Mouse (Mus musculus) ES-E14 (cell line): ENCODE results near the gene Impdh1. TPM values are rescaled to one million over a fixed set of nuclear protein-coding genes. Genes with fewer than 3 reads are reported as not detected.

ENCODE experiments used
- DNase-seq: peaks from one replicate; pipeline ENCODE4 v3.0.0-alpha.2; 2013; ENCODE audit warnings: low read depth, low spot score
- H3K27ac ChIP-seq: 2 replicates; pipeline ENCODE4 v1.5.1; 2012; ENCODE audit warnings: low read depth, mild to moderate bottlenecking, low read length, moderate library complexity, mixed read lengths; ENCODE audit not compliant: poor library complexity, insufficient read depth, severe bottlenecking
- H3K36me3 ChIP-seq: 2 replicates; pipeline ENCODE4 v1.6.1; 2012; ENCODE audit warnings: mild to moderate bottlenecking, low read length, moderate library complexity, mixed read lengths; ENCODE audit not compliant: control insufficient read depth, poor library complexity, insufficient read depth, severe bottlenecking
- H3K4me1 ChIP-seq, 2 experiments: fragments of 150-350 bp in 1 of 2; sonication (generic) in 1 of 2; 2 replicates each; pipeline ENCODE4 v1.6.1; 2012; ENCODE audit warnings: low read length in 2 of 2, mild to moderate bottlenecking in 1 of 2, mixed read lengths in 1 of 2; ENCODE audit not compliant: control insufficient read depth in 2 of 2, insufficient read depth in 2 of 2, poor library complexity in 1 of 2
- H3K4me3 ChIP-seq, 2 experiments: fragments of 150-350 bp in 1 of 2; sonication (generic) in 1 of 2; 2 replicates each; pipeline ENCODE4 v1.5.1; 2012; ENCODE audit warnings: low read length in 2 of 2, low read depth in 1 of 2, mild to moderate bottlenecking in 1 of 2, mixed read lengths in 1 of 2; ENCODE audit not compliant: insufficient read depth in 1 of 2, poor library complexity in 1 of 2, severe bottlenecking in 1 of 2
- H3K9ac ChIP-seq: 2 replicates; pipeline ENCODE4 v1.6.1; 2012; ENCODE audit warnings: low read depth, mild to moderate bottlenecking, low read length, mixed read lengths; ENCODE audit not compliant: poor library complexity, insufficient read depth, severe bottlenecking
- H3K9me3 ChIP-seq: fragments of 150-350 bp; sonication (generic); 2 replicates; pipeline ENCODE4 v1.6.1; 2012; ENCODE audit warnings: low read depth, mild to moderate bottlenecking, low read length; ENCODE audit not compliant: control insufficient read depth, insufficient read depth
- CHD2 ChIP-seq: IDR thresholded peaks from 2 replicates; pipeline ENCODE4 v1.6.1; 2014; ENCODE audit warnings: mild to moderate bottlenecking, low read depth, low read length, inconsistent platforms
- HCFC1 ChIP-seq: IDR thresholded peaks from 2 replicates; pipeline ENCODE4 v1.6.1; 2012; ENCODE audit warnings: low read length, inconsistent platforms, borderline replicate concordance; ENCODE audit not compliant: insufficient read depth
- MAFK ChIP-seq: IDR thresholded peaks from 2 replicates; pipeline ENCODE4 v1.6.1; 2014; ENCODE audit warnings: mild to moderate bottlenecking, low read depth, low read length, inconsistent platforms; ENCODE audit not compliant: insufficient read depth
- ZC3H11A ChIP-seq: IDR thresholded peaks from 2 replicates; pipeline ENCODE4 v1.6.1; 2012; ENCODE audit warnings: low read depth, mild to moderate bottlenecking, inconsistent platforms, low read length, borderline replicate concordance
- ZNF384 ChIP-seq: IDR thresholded peaks from 2 replicates; pipeline ENCODE4 v1.6.1; 2012; ENCODE audit warnings: low read depth, low read length, inconsistent platforms
- in situ Hi-C, 2 experiments: fragments of 600-800 bp; cut with MboI; formaldehyde crosslinking; loops; one replicate each; pipeline ENCODE4 v1.15.1; 2025; ENCODE audit warnings: low sequenced_read_pairs in 2 of 2, inconsistent platforms in 1 of 2; ENCODE audit not compliant: unreplicated experiment in 2 of 2
- total RNA-seq: library from RNA; depleted of rRNA; stranded (reverse); fragments of 300-350 nt; gene quantifications from 2 replicates; pipeline ENCODE4 v1.2.3, GENCODE M21; 2012

Impdh1 gene
- total RNA-seq, 1 experiment: 29.7 TPM

DNA sequence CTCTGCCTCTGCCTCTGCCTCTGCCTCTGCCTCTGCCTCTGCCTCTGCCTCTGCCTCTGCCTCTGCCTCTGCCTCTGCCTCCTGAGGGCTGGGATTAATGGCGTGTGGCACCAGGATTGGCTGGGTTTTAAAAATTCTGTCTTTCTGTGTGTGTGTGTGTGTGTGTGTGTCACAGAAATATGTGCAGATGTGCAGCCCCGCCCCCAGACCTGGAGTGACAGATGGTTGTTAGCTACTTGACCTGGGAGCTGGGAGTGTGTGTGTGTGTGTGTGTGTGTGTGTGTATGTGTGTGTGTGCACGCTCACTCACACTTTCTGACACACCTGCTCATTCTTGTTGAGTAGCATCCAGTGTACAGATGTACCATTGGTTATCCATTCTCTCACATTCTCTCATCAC is 17.5 kb upstream of the Impdh1 start:
- in situ Hi-C loops: no loop called here
- H3K36me3 ChIP-seq: no peaks in the 10 kb centered on the region
- no peaks in the 10 kb centered on the region for H3K9me3 ChIP-seq
- TF ChIP-seq CHD2 (no peak), ZC3H11A (no peak), MAFK (no peak), HCFC1 (no peak), ZNF384 (no peak)
- no peak overlapping the region for H3K9ac ChIP-seq
- H3K4me3 ChIP-seq: no peak overlapping the region
- peaks cover 0 to 5% of the 10 kb centered on the region in 2 experiments; a peak in 1 of 4 replicates for H3K4me1 ChIP-seq
- no peak for DNase-seq
- H3K27ac ChIP-seq: no peak overlapping the region

DNA sequence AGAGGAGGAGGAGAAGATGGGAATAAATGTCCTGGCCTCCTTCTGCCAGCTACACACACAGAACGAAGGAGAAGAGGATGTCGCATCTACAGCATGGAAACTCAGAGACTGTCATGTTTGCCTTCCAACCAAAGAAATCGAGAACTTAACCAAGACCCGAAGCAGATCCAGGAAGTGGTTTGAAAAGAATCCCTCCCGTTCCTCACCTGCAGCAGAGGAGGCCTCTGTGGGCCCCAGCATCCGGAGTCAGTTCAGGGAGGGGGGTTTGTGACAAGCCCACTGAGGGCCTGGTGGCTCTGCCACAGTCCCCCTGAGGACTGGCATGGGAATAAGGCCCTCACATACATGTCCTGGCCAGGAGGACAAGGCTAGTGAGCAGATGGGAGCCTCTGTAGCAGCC is 16.2 kb upstream of the Impdh1 start:
- in situ Hi-C loops: no loop called here
- Histone ChIP-seq H3K4me1 (peaks cover 0 to 5% of the 10 kb centered on the region in 2 experiments; a peak in 1 of 4 replicates), H3K36me3 (no peaks in the 10 kb centered on the region), H3K4me3 (no peak overlapping the region), H3K9ac (no peak overlapping the region), H3K9me3 (no peaks in the 10 kb centered on the region), H3K27ac (no peak overlapping the region)
- no peak for DNase-seq
- TF ChIP-seq ZC3H11A (no peak), MAFK (no peak), HCFC1 (no peak), CHD2 (no peak), ZNF384 (no peak)

- TF ChIP-seq MAFK (no peak), ZC3H11A (no peak), ZNF384 (no peak), CHD2 (no peak), HCFC1 (no peak)
- in situ Hi-C loops: no loop called here
Observed at GRCm38 (mm10) chr6:29231799-29232198, 15.6 kb upstream of the Impdh1 start.

GRCm38 (mm10) chr6:29230386-29230785 is 14.2 kb upstream of the Impdh1 start:
- H3K9me3 ChIP-seq: no peaks in the 10 kb centered on the region
- in situ Hi-C loops: no loop called here
- H3K9ac ChIP-seq: no peak overlapping the region
- H3K4me3 ChIP-seq: no peak overlapping the region
- no peaks in the 10 kb centered on the region for H3K36me3 ChIP-seq
- no peak for DNase-seq
- TF ChIP-seq ZC3H11A: no peak
- TF ChIP-seq MAFK: no peak
- TF ChIP-seq HCFC1: no peak
- no peak for TF ChIP-seq CHD2
- no peak for TF ChIP-seq ZNF384
- H3K27ac ChIP-seq: no peak overlapping the region
- H3K4me1 ChIP-seq: peaks cover 0 to 5% of the 10 kb centered on the region in 2 experiments; a peak in 1 of 4 replicates

More at GRCm38 (mm10) chr6:29231799-29232198, 15.6 kb upstream of the Impdh1 start:
- DNase-seq: no peak
- no peaks in the 10 kb centered on the region for H3K9me3 ChIP-seq
- H3K36me3 ChIP-seq: no peaks in the 10 kb centered on the region
- H3K4me3 ChIP-seq: no peak overlapping the region
- no peak overlapping the region for H3K9ac ChIP-seq
- H3K4me1 ChIP-seq: peaks cover 0 to 5% of the 10 kb centered on the region in 2 experiments; a peak in 1 of 4 replicates
- no peak overlapping the region for H3K27ac ChIP-seq

DNA sequence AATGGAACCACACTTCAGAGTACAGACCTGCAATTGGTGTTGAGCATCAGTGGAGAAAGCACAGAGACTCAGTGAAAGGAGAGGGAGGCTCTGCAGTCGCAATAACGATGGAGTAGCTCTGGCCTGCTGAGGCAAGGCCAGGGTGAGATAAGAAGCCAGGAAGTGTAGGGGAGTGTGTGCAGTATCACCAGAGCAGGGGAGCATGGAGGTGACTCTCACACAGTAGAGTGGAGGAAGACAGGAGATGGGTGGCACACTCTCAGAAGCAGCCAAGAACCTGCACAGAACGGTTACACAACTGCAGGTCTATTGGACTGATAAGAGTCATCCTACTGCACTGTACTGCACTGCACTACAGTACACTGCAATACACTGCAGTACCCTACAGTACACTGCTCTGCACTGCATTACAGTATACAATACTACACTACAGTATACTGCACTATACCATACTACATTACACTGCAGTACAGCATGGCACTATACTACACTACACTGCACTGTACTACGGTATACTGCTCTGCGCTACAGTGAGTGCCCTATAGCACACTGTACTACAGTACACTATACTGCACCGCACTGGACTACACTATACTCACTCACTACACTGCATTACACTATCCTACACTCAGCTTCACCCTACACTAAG is 13.2 kb upstream of the Impdh1 start:
- Histone ChIP-seq H3K9ac (no peak overlapping the region), H3K9me3 (no peaks in the 10 kb centered on the region), H3K4me3 (no peak overlapping the region), H3K4me1 (peaks cover 0 to 2% of the 10 kb centered on the region in 2 experiments; a peak in 1 of 4 replicates), H3K27ac (no peak overlapping the region), H3K36me3 (no peaks in the 10 kb centered on the region)
- DNase-seq: no peak
- in situ Hi-C loops: no loop called here
- TF ChIP-seq MAFK (no peak), ZC3H11A (no peak), HCFC1 (no peak), CHD2 (no peak), ZNF384 (no peak)
